Mouse (Mus musculus): ENCODE measurements around the gene Cks1b.

Gene Cks1b

DNA sequence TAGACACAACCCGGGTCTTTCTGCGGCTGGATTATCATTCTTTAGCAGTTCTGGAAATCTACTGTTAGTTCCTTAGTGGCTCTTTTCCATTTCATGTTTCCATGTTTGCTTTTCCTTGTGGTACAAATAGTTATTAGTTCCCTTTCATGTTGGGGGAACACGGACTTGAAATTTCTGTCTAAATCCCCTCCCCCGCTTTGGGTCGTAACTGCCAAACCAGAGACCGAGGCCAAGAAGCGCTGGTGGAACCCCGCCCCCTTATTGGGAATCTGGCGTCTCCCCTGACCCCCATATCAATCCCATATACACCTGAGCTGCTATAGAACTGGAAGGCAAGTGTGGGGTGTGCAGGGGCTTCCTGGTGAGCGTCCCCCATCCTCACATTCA is 22.8 kb downstream of the Cks1b start:
- DNase-seq = peak in 1 of 2 experiments; percentile 34

DNA sequence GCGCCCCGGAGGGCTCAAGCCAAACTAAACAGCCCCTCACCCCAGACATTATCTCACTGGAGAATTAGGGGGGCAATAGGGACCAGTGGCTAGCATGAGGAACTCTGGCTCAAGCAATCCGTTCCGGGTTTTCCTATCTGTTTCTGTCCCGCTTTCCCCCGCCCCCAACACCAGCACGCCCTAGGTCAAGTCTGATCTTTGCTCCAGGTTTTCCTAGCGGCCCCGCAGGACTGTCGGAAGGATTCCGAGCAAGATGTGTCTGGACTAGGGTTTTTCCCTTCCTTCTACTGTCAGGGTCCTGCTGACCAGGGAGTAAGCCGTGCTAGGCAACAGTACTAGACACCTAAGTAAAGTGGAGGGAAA is 23.3 kb downstream of the Cks1b start:
- peak in 1 of 2 experiments; percentile 91 for DNase-seq

- DNase-seq = peak; percentile 90 to 93
Observed at GRCm38 (mm10) chr3:89394006-89394893, 23.9 kb downstream of the Cks1b start, which contains the start of gene Zbtb7b. Gene Zbtb7b (minus strand): TSS chr3:89394776.

DNA sequence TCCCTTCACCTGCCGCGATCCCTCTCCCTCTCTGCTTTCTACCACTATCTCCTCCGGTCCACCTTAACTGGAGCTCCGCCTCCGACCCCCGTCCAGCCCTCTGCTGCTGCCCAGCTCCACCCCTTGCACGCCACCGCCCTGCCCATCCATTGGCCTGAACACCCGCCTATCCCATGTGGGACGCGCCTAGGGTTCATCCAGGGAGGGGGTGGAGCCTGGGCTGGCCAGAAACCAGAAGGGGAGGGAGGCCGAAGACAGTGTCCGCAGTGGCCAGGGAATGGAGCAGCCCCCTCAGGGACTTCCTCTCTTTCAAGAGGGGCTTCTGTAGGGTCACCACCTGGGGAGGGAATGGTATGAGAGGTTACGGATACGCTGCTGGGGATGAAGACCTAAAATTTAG is 24.6 kb downstream of the Cks1b start:
- DNase-seq = peak; percentile 98 to 99

- peak; percentile 55 to 75 for DNase-seq
Observed at GRCm38 (mm10) chr3:89392871-89393311, 25.3 kb downstream of the Cks1b start.

- peak; percentile 69 to 75 for DNase-seq
Observed at GRCm38 (mm10) chr3:89391663-89392511, 26.3 kb downstream of the Cks1b start.

DNA sequence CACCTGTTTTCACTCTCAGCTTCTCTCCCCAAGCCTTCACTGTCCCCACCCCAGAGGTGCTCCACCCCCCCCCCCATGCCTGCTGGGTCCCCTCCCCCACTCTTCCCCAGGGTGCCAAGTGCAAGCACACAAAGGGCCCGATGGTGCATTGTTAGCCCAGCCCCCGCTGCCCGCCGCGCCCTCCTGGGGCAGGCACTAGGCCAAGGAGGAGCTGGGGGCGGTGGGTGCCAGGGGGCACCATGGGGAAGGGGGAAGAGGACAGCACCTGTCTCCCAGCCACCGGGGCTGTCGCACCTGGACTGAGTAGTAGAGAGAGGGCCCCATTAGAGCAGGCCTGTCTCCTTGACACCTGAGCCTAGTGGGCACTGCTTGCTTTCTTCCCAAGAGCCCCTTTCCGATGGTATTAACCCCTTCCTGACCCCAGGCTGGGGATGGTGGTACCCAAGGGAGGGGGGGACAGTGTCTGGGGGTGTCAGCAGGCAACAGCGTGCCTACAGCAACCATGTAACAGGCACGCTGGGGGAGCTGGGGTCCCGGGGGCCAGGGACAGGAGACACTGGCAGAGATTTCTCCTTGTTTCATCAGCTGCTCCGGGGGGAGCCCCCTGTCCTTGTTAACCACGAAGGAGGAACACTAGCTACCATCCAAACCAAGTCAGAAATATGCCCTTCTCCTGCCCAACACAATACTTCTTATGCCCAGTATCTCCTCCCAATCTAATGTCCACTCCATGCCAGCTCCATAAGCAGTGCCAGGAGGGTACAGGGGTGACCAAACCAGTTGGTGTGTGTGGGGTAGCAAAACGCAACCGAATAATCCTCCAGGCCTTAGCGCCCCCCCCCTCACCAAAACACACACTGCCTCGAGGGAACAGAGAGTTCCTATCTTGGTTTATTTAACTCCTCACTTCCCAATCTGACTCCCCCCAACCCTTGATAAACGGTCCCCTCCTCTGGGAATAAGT is 27.2 kb downstream of the Cks1b start:
- DNase-seq = peak; percentile 39 to 59

GRCm38 (mm10) chr3:89390111-89390515 is 28.1 kb downstream of the Cks1b start:
- DNase-seq = peak; percentile 46 to 49

GRCm38 (mm10) chr3:89388901-89389740 is 29.1 kb downstream of the Cks1b start:
- peak in 1 of 2 experiments; percentile 54 for DNase-seq

DNA sequence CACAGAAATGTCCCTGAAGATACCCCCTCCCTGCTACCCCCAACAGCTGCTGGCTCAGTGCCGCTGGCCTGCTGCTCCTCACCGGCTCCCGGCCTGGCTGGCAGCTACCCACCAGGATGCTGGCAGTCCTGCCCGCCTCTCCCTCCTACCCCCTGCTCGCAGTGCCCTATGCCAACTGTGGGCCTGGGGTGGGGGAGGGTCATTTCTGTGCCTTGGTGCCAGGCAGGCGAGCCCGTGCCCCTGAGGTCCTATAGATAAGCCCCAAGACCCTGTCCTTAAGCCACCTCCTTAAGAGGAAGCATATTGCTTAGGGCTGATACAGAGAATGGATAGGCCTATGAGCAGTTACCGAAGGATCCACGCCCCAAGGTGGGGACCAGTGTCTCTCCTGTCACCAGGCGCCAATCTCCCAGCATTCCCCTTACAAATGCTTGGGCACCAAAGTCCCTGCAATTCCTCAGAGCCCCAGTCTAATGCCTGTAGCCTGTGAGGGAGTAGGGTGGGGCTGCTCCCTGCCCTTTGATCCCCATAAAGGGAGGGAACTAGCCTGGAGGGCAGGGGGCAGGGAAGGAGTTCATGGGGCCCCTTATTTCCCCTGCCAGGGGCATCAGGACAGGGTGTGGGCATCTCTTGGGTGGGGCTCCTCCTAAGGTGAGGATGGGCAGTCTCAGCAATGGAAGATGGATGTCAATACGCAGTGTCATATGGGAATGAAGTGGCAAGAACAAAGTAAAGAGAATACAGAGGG is 29.9 kb downstream of the Cks1b start:
- DNase-seq = peak; percentile 58 to 73

- peak in 1 of 2 experiments; percentile 35 for DNase-seq
Observed at GRCm38 (mm10) chr3:89387632-89388031, 30.6 kb downstream of the Cks1b start.

GRCm38 (mm10) chr3:89386438-89387420 is 31.5 kb downstream of the Cks1b start:
- peak in 1 of 2 experiments; percentile 31 for DNase-seq

DNA sequence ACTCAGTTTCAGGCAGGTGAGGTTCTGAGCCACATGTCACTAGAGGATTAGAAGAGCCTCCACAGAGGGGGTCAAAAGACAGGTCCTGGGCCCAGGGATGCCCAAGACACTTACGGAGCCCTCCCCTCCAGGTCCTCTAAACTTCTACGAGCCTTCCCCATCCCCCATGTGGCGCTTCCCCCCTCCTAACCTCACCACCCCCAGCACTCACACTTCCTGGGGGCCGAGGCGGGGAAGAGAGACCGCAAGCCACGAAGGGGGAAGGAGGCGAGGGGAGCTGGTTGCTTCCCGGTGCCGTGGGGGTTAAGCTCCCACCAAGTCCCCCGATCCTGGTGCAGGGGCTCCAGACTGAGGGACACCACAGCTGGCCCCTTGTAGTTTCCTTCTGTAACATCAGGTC is 32.7 kb downstream of the Cks1b start:
- DNase-seq = peak in 1 of 2 experiments; percentile 16

- DNase-seq = no peak
Observed at GRCm38 (mm10) chr3:89384331-89385076, 33.7 kb downstream of the Cks1b start.

GRCm38 (mm10) chr3:89383651-89384255 is 34.4 kb downstream of the Cks1b start:
- DNase-seq = peak in 1 of 2 experiments; percentile 36

GRCm38 (mm10) chr3:89382950-89383349 is 35.2 kb downstream of the Cks1b start:
- DNase-seq = peak in 1 of 2 experiments; percentile 10

- DNase-seq = no peak
Observed at GRCm38 (mm10) chr3:89382033-89382882, 35.9 kb downstream of the Cks1b start.

Data from cerebellum, postnatal 25 days (tissue).